Mouse (Mus musculus): ENCODE measurements around the gene Wwp2.

DNA sequence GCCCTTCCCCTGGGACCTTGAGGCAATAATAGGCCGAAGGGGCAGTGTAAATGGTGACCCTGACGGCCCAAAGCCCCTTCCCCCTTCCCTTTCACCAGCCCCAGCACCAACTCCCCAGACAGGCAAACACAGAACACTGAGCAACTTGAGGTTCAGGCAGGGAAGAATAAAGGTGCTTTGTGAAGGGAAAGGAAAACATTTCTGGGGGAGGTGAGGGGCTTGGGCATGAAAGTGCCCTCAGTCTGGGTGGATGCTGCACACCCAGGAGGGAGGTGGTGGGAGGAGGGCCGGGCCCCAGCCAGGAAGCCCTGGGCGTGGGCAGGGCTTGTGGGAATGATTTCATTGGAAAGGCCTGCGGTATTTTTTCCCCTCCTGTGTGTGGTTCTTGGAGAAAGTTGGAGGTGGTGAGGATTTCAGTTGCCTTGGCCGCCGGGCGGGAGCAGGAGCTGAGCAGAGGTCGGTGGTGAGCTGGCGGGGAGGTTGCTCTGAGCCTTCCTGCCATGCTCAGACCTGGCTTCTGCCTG is 108.5 kb downstream of the Wwp2 start:
- TF ChIP-seq POLR2A (IDR thresholded peaks at IDR 0.05; ENCODE audit: low read depth, low read length) (peak; percentile 95), CTCF (IDR thresholded peaks at IDR 0.05; ENCODE audit: borderline replicate concordance, insufficient read depth, low read length) (no peak)
